Mouse (Mus musculus) ES-E14 (cell line): ENCODE data around the gene Plpp7.

ENCODE experiments used
- HCFC1 ChIP-seq: IDR thresholded peaks from 2 replicates; pipeline ENCODE4 v1.6.1; 2012; ENCODE audit warnings: low read length, inconsistent platforms, borderline replicate concordance; ENCODE audit not compliant: insufficient read depth
- ZC3H11A ChIP-seq: IDR thresholded peaks from 2 replicates; pipeline ENCODE4 v1.6.1; 2012; ENCODE audit warnings: low read depth, mild to moderate bottlenecking, inconsistent platforms, low read length, borderline replicate concordance

GRCm38 (mm10) chr2:32084111-32084871 is 11.0 kb upstream of the Plpp7 start, which contains the start of gene Fam78a:
- TF ChIP-seq HCFC1 (no peak), ZC3H11A (no peak)
